Mouse (Mus musculus) liver, embryonic 13.5 days (tissue): Measurements from ENCODE around the gene Pcbp4. TPM values are rescaled to one million over a fixed set of nuclear protein-coding genes. Genes with fewer than 3 reads are reported as not detected.

ENCODE experiments used
- ATAC-seq: fragments of 200-750 bp; cut with Nextera tagmentation; 2 replicates; pipeline ENCODE4 v1.8.0; 2017; ENCODE audit warnings: low read depth, mild to moderate bottlenecking, moderate number of reproducible peaks, moderate library complexity
- DNase-seq: peaks from one replicate; pipeline ENCODE4 v3.0.0; 2022
- H3K27ac ChIP-seq: fragments of 300-500 bp; sonication (generic); 2 replicates; pipeline ENCODE4 v1.5.1; 2015; ENCODE audit warnings: moderate library complexity, mild to moderate bottlenecking, inconsistent platforms
- H3K27me3 ChIP-seq: fragments of 300-500 bp; sonication (generic); 2 replicates; pipeline ENCODE4 v1.6.1; 2015; ENCODE audit warnings: mild to moderate bottlenecking, inconsistent platforms
- H3K36me3 ChIP-seq: fragments of 300-500 bp; sonication (generic); 2 replicates; pipeline ENCODE4 v1.6.1; 2015; ENCODE audit warnings: mild to moderate bottlenecking, inconsistent platforms
- H3K4me1 ChIP-seq: fragments of 300-500 bp; sonication (generic); replicated peaks from 2 replicates; pipeline ENCODE4 v1.6.1; 2015; ENCODE audit warnings: inconsistent platforms
- H3K4me2 ChIP-seq: fragments of 300-500 bp; sonication (generic); 2 replicates; pipeline ENCODE4 v1.6.1; 2015; ENCODE audit warnings: inconsistent platforms, mild to moderate bottlenecking, moderate library complexity
- H3K4me3 ChIP-seq: fragments of 300-500 bp; sonication (generic); replicated peaks from 2 replicates; pipeline ENCODE4 v1.5.1; 2015; ENCODE audit warnings: mild to moderate bottlenecking, inconsistent platforms
- H3K9ac ChIP-seq: fragments of 300-500 bp; sonication (generic); 2 replicates; pipeline ENCODE4 v1.6.1; 2015; ENCODE audit warnings: mild to moderate bottlenecking, inconsistent platforms
- H3K9me3 ChIP-seq: fragments of 300-500 bp; sonication (generic); replicated peaks from 2 replicates; pipeline ENCODE4 v1.6.1; 2016; ENCODE audit warnings: inconsistent platforms
- WGBS: fragments of 180-500 bp; shearing (Covaris S2); methylation state at CpG from one replicate; pipeline ENCODE4 v1.1.7; 2015; ENCODE audit not compliant: insufficient replicate concordance; 5-methylcytosine and 5-hydroxymethylcytosine counted together
- polyA plus RNA-seq: library from polyadenylated mRNA; unstranded; fragments of >200 nt; fragmentation: Nextera tagmentation; extraction: Ambion mirVana; gene quantifications from 2 replicates; pipeline ENCODE4 v1.2.1, GENCODE M21; 2015

Gene Pcbp4
- 12.7 and 13.2 TPM in 2 replicates for polyA plus RNA-seq

DNA sequence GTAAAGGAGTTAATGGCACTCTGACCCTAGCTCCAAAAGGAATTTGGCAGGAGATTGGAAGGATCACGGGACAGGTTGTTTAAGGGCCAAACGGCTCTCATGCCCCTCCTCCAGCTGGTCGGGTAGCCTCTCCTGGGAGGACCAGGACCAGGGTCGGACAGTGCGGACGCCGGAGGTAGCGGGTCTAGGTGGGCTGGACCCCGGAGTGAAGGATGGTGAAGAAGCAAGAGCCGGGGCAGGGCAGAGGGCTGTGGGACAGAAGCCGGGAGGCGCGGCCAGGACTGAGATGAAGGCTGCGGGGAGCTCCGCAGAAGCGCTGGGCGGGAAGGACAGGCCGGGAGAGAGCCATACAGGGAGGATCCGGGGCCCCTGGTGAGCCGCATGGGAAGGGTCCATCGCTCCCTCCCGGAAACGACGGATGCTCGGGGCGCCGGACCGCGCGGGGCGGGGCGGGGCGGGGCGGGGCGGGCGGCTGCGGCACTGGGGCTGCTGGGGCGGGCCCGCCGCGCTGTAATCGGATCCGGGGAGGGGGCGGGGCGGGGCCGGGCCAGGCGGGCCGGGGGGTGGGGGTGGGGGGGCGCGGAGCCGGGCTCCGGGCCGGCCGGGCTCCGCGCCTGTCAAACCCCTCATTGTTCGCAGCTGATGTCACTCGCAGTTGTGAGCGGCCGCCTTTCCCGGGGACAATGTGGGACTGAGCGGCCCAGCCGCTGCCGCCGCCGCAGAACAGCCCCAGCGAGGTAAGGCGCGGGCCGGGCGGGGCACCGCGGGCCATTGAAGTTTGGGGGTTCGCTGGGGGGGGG, at the start of gene Pcbp4:
Gene Pcbp4, plus strand, starts transcription at position 21 of the 800 bp plus-strand sequence.
- H3K4me1 ChIP-seq = peaks cover 78% of the 10 kb centered on the region
- no peak for DNase-seq
- peak within 1 kb of the TSS; percentile 80 for H3K27ac ChIP-seq
- peak within 1 kb of the TSS; percentile 87 for H3K4me2 ChIP-seq
- peak within 1 kb of the TSS; percentile 66 for H3K4me3 ChIP-seq
- peak; percentile 65 for ATAC-seq
- no peaks in the 10 kb centered on the region for H3K36me3 ChIP-seq
- H3K9me3 ChIP-seq = no peaks in the 10 kb centered on the region
- H3K27me3 ChIP-seq = peaks cover 48% of the 10 kb centered on the region
- whole genome bisulfite sequencing = 1% methylated on average over 28 of the region's 74 CpGs
- peak within 1 kb of the TSS; percentile 70 for H3K9ac ChIP-seq

DNA sequence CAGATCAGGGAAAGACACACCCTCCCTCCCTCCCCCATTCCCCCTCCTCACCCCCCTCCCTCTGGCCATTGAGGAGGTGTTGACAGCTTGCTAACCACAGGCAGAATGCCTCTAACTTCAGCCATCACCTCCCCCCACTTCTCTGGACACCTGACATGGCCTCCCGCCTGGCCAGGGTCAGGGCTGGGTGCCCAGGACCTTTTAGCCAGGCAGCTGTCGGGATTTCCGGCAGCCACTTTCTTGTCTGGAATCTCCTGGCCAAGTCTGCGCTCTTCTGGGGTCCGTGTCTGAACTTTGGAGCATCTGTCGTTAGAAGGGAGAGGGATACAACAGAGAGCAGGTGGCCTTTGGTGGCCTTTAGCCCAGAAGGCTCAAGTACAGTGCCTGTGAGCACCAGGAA, 47.8 kb upstream of the Pcbp4 start:
- DNase-seq (no peak), ATAC-seq (no peak)
- H3K27ac ChIP-seq = no peak overlapping the region
- H3K9me3 ChIP-seq = 0 out of 2 replicates have a peak, but pooled peaks cover 2% of the 10 kb centered on the region
- no peak overlapping the region for H3K9ac ChIP-seq
- H3K4me2 ChIP-seq = no peak overlapping the region
- WGBS = 30% methylated on average over 6 of the region's 6 CpGs
- H3K36me3 ChIP-seq = no peaks in the 10 kb centered on the region
- H3K4me3 ChIP-seq = no peak overlapping the region
- peaks cover 60% of the 10 kb centered on the region for H3K4me1 ChIP-seq
- no peaks in the 10 kb centered on the region for H3K27me3 ChIP-seq

DNA sequence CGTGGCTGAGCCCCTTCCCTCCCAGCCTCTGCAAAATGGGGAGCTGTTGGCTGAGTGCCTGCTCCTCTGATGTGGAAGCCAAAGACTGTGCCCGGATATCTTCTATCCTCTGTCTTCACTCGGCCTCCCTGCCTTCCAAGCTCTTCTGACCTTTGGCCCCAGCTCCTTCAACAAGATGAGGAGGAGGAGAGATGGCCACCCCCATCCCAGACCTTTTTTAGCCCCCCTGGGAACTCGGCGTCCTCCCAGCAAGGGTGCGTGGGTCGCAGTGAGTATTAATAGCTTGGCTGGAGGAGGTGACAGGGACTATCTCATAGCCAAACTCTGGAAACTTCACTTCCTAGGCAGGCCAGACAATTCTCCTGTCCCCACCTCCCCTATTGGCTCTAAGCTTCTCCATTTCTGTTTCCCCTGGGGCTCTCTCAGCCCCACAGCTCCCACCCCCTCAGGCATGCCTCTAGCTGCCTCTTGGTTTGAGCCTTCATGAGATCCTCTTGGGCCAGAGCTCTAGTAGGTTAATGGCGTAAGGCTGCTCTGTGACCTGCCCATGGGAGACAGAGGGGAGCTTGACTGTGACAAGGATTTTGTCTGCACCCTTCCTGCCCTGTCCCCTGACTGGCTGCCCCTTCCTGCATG, 46.5 kb upstream of the Pcbp4 start:
- ATAC-seq (no peak), DNase-seq (no peak)
- H3K4me3 ChIP-seq = no peak overlapping the region
- 0 out of 2 replicates have a peak, but pooled peaks cover 2% of the 10 kb centered on the region for H3K9me3 ChIP-seq
- peaks cover 60% of the 10 kb centered on the region for H3K4me1 ChIP-seq
- H3K27me3 ChIP-seq = no peaks in the 10 kb centered on the region
- 52% methylated on average over 8 of the region's 8 CpGs for WGBS
- no peak overlapping the region for H3K9ac ChIP-seq
- H3K36me3 ChIP-seq = no peaks in the 10 kb centered on the region
- no peak overlapping the region for H3K27ac ChIP-seq
- H3K4me2 ChIP-seq = no peak overlapping the region

DNA sequence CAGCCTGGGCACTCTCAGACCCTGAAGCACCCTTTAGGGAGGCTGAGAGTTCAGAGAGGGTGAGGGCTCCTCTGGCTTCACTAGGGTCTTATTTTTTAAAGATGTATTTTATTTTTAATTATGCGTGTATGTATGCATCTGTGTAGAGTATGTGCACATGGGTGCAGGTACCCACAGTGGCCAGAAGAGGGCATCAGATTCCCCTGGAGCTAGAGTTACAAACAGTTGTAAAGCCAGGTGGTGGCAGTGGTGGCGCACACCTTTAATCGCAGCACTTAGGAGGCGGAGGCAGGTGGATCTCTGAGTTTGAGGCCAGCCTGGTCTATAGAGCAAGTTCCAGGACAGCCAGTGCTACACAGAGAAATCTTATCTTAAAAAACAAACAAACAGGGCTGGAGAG, 44.0 kb upstream of the Pcbp4 start:
- Histone ChIP-seq H3K4me3 (no peak overlapping the region), H3K9me3 (0 out of 2 replicates have a peak, but pooled peaks cover 2% of the 10 kb centered on the region), H3K27me3 (no peaks in the 10 kb centered on the region), H3K36me3 (no peaks in the 10 kb centered on the region), H3K4me2 (no peak overlapping the region), H3K27ac (no peak overlapping the region), H3K4me1 (peaks cover 53% of the 10 kb centered on the region), H3K9ac (no peak overlapping the region)
- 95% methylated on average over 4 of the region's 4 CpGs for WGBS
- no peak for DNase-seq
- no peak for ATAC-seq

DNA sequence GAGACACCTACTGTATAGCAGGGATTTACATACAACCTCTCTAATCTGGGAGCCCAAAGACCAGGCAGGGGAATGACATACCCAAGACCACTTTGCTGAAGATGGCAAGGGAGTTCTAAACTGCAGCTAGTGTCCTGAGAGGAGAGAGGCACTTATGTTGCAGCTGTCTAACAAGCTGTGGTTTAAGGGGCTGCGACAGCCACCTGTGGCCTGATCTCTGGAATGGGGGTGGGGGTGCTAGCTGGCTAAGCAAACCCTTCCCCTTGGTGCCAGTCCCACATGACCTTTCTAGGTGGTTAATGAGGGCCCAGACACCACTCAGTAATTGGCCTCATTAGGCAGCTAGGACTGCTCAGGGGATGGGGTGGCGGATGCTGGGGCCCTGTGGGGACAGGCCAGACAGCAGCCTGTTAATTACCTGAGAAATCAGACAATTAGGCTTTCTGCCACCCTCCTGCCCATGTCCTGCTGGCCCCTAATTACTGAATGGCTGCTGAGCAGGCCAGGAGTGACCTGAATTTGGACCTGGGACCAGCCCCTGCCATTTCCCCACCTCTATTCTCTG, 42.9 kb upstream of the Pcbp4 start:
- peaks cover 49% of the 10 kb centered on the region for H3K4me1 ChIP-seq
- DNase-seq (no peak), ATAC-seq (no peak)
- H3K9ac ChIP-seq = no peak overlapping the region
- H3K9me3 ChIP-seq = 0 out of 2 replicates have a peak, but pooled peaks cover 2% of the 10 kb centered on the region
- peak overlapping the region; percentile 81; the same call in 1 of the 2 replicates for H3K27ac ChIP-seq
- H3K4me2 ChIP-seq = no peak overlapping the region
- 73% methylated on average over 2 of the region's 2 CpGs for WGBS
- no peaks in the 10 kb centered on the region for H3K36me3 ChIP-seq
- no peaks in the 10 kb centered on the region for H3K27me3 ChIP-seq
- no peak overlapping the region for H3K4me3 ChIP-seq

GRCm38 (mm10) chr9:106411091-106411594, 41.9 kb upstream of the Pcbp4 start:
- H3K27ac ChIP-seq = peak overlapping the region; percentile 81
- DNase-seq (no peak), ATAC-seq (peak; percentile 92)
- 0 out of 2 replicates have a peak, but pooled peaks cover 2% of the 10 kb centered on the region for H3K27me3 ChIP-seq
- peaks cover 42% of the 10 kb centered on the region for H3K4me1 ChIP-seq
- peak overlapping the region; percentile 53; the same call in 1 of the 2 replicates for H3K9ac ChIP-seq
- 18% methylated on average over 9 of the region's 9 CpGs for whole genome bisulfite sequencing
- peak overlapping the region; percentile 33 for H3K4me3 ChIP-seq
- H3K36me3 ChIP-seq = no peaks in the 10 kb centered on the region
- 0 out of 2 replicates have a peak, but pooled peaks cover 2% of the 10 kb centered on the region for H3K9me3 ChIP-seq
- H3K4me2 ChIP-seq = peak overlapping the region; percentile 62

GRCm38 (mm10) chr9:106411729-106412128, 41.4 kb upstream of the Pcbp4 start:
- peak; percentile 85 for ATAC-seq
- Histone ChIP-seq H3K27ac (peak overlapping the region; percentile 81), H3K4me2 (peak overlapping the region; percentile 62), H3K9ac (peak overlapping the region; percentile 52; the same call in 1 of the 2 replicates), H3K4me1 (peaks cover 36% of the 10 kb centered on the region), H3K4me3 (peak overlapping the region; percentile 33), H3K27me3 (0 out of 2 replicates have a peak, but pooled peaks cover 2% of the 10 kb centered on the region), H3K36me3 (no peaks in the 10 kb centered on the region), H3K9me3 (0 out of 2 replicates have a peak, but pooled peaks cover 2% of the 10 kb centered on the region)
- DNase-seq = no peak
- 34% methylated on average over 6 of the region's 6 CpGs for WGBS

GRCm38 (mm10) chr9:106412210-106412609, 40.9 kb upstream of the Pcbp4 start:
- Histone ChIP-seq H3K9ac (peak overlapping the region; percentile 52; the same call in 1 of the 2 replicates), H3K36me3 (no peaks in the 10 kb centered on the region), H3K27me3 (peaks cover 7% of the 10 kb centered on the region; the same call in 1 of the 2 replicates), H3K4me1 (peaks cover 32% of the 10 kb centered on the region), H3K4me2 (peak overlapping the region; percentile 62), H3K4me3 (peak overlapping the region; percentile 33; the same call in 1 of the 2 replicates), H3K27ac (peak overlapping the region; percentile 81), H3K9me3 (0 out of 2 replicates have a peak, but pooled peaks cover 2% of the 10 kb centered on the region)
- DNase-seq (no peak), ATAC-seq (no peak; the same call in 1 of the 2 replicates)
- WGBS = 88% methylated on average over 3 of the region's 3 CpGs

GRCm38 (mm10) chr9:106413606-106414005, 39.5 kb upstream of the Pcbp4 start:
- H3K27ac ChIP-seq = 0 out of 2 replicates have a peak overlapping the region, but pooled peaks have one; percentile 9
- peaks cover 21% of the 10 kb centered on the region for H3K27me3 ChIP-seq
- no peak overlapping the region for H3K9ac ChIP-seq
- H3K4me2 ChIP-seq = no peak overlapping the region
- 83% methylated on average over 5 of the region's 5 CpGs for WGBS
- no peaks in the 10 kb centered on the region for H3K36me3 ChIP-seq
- no peak for DNase-seq
- ATAC-seq = no peak
- H3K4me1 ChIP-seq = peaks cover 40% of the 10 kb centered on the region
- H3K4me3 ChIP-seq = no peak overlapping the region
- 0 out of 2 replicates have a peak, but pooled peaks cover 2% of the 10 kb centered on the region for H3K9me3 ChIP-seq

GRCm38 (mm10) chr9:106416826-106417225, 36.3 kb upstream of the Pcbp4 start:
- peaks cover 33% of the 10 kb centered on the region for H3K4me1 ChIP-seq

More at GRCm38 (mm10) chr9:106416826-106417225, 36.3 kb upstream of the Pcbp4 start:
- whole genome bisulfite sequencing = 74% methylated on average over 6 of the region's 6 CpGs
- H3K27me3 ChIP-seq = peaks cover 49% of the 10 kb centered on the region
- H3K4me2 ChIP-seq = no peak overlapping the region
- no peak overlapping the region for H3K9ac ChIP-seq
- H3K36me3 ChIP-seq = no peaks in the 10 kb centered on the region
- no peaks in the 10 kb centered on the region for H3K9me3 ChIP-seq
- DNase-seq (no peak), ATAC-seq (no peak)
- H3K27ac ChIP-seq = no peak overlapping the region
- no peak overlapping the region for H3K4me3 ChIP-seq
